Mouse (Mus musculus): ENCODE results near the gene Snx3. TPM values are rescaled to one million over a fixed set of nuclear protein-coding genes. Genes with fewer than 3 reads are reported as not detected.

Snx3 gene
- 243 and 244 TPM in 2 replicates for polyA plus RNA-seq (2016; fragmentation: Nextera tagmentation; extraction: Ambion mirVana)

GRCm38 (mm10) chr10:42501775-42502348 lies at the start of gene Snx3:
Gene Snx3 (plus strand): TSS chr10:42502030.
- peak; percentile 96 for ATAC-seq (ENCODE audit: insufficient number of reproducible peaks, insufficient read depth, low FRiP score, low TSS enrichment, low read depth)
- H3K9me3 ChIP-seq: no peaks in the 10 kb centered on the region
- peak within 1 kb of the TSS; percentile 95 for H3K4me3 ChIP-seq (replicated peaks)
- H3K4me1 ChIP-seq (replicated peaks): peaks cover 6% of the 10 kb centered on the region
- peak within 1 kb of the TSS; percentile 90 for H3K9ac ChIP-seq (replicated peaks)
- H3K4me2 ChIP-seq: peak within 1 kb of the TSS; percentile 75
- under 1% methylated on average over 68 of the region's 68 CpGs for WGBS
- H3K27ac ChIP-seq: peak within 1 kb of the TSS; percentile 98
- H3K27me3 ChIP-seq: no peaks in the 10 kb centered on the region
- H3K36me3 ChIP-seq: no peaks in the 10 kb centered on the region; the same call in 1 of the 2 replicates

GRCm38 (mm10) chr10:42454266-42454665 lies 47.6 kb upstream of the Snx3 start:
- no peaks in the 10 kb centered on the region; the same call in 1 of the 2 replicates for H3K4me1 ChIP-seq (replicated peaks)
- H3K27ac ChIP-seq: no peak overlapping the region
- no peak overlapping the region for H3K4me3 ChIP-seq (replicated peaks)
- H3K27me3 ChIP-seq: no peaks in the 10 kb centered on the region
- H3K4me2 ChIP-seq: no peak overlapping the region
- 63% methylated on average over 11 of the region's 11 CpGs for WGBS
- peaks cover 8% of the 10 kb centered on the region; the same call in 1 of the 2 replicates for H3K9me3 ChIP-seq
- H3K36me3 ChIP-seq: peaks cover 7% of the 10 kb centered on the region
- ATAC-seq (ENCODE audit: insufficient number of reproducible peaks, insufficient read depth, low FRiP score, low TSS enrichment, low read depth): no peak
- no peak overlapping the region for H3K9ac ChIP-seq (replicated peaks)

GRCm38 (mm10) chr10:42454690-42455089 lies 47.1 kb upstream of the Snx3 start:
- 86% methylated on average over 6 of the region's 6 CpGs for WGBS

GRCm38 (mm10) chr10:42455981-42456380 lies 45.8 kb upstream of the Snx3 start:
- no peak overlapping the region for H3K4me3 ChIP-seq (replicated peaks)
- H3K27ac ChIP-seq: no peak overlapping the region
- no peak overlapping the region for H3K9ac ChIP-seq (replicated peaks)
- no peaks in the 10 kb centered on the region for H3K27me3 ChIP-seq
- H3K9me3 ChIP-seq: peaks cover 13% of the 10 kb centered on the region; the same call in 1 of the 2 replicates
- ATAC-seq (ENCODE audit: insufficient number of reproducible peaks, insufficient read depth, low FRiP score, low TSS enrichment, low read depth): no peak
- no peaks in the 10 kb centered on the region; the same call in 1 of the 2 replicates for H3K4me1 ChIP-seq (replicated peaks)
- H3K36me3 ChIP-seq: peaks cover 12% of the 10 kb centered on the region
- H3K4me2 ChIP-seq: no peak overlapping the region
- 79% methylated on average over 5 of the region's 5 CpGs for WGBS

More at GRCm38 (mm10) chr10:42454690-42455089, 47.1 kb upstream of the Snx3 start:
- Histone ChIP-seq H3K4me2 (no peak overlapping the region), H3K9me3 (peaks cover 12% of the 10 kb centered on the region; the same call in 1 of the 2 replicates), H3K27ac (no peak overlapping the region), H3K9ac (replicated peaks) (no peak overlapping the region), H3K4me3 (replicated peaks) (no peak overlapping the region), H3K27me3 (no peaks in the 10 kb centered on the region), H3K36me3 (peaks cover 10% of the 10 kb centered on the region), H3K4me1 (replicated peaks) (no peaks in the 10 kb centered on the region; the same call in 1 of the 2 replicates)
- ATAC-seq (ENCODE audit: insufficient number of reproducible peaks, insufficient read depth, low FRiP score, low TSS enrichment, low read depth): no peak

- H3K9me3 ChIP-seq: peaks cover 13% of the 10 kb centered on the region; the same call in 1 of the 2 replicates
- H3K9ac ChIP-seq (replicated peaks): no peak overlapping the region
- WGBS: 82% methylated on average over 9 of the region's 9 CpGs
- ATAC-seq (ENCODE audit: insufficient number of reproducible peaks, insufficient read depth, low FRiP score, low TSS enrichment, low read depth): no peak
- H3K27ac ChIP-seq: no peak overlapping the region
- H3K27me3 ChIP-seq: no peaks in the 10 kb centered on the region
- no peak overlapping the region for H3K4me3 ChIP-seq (replicated peaks)
- no peak overlapping the region for H3K4me2 ChIP-seq
- peaks cover 12% of the 10 kb centered on the region for H3K36me3 ChIP-seq
- no peaks in the 10 kb centered on the region; the same call in 1 of the 2 replicates for H3K4me1 ChIP-seq (replicated peaks)
Measured at GRCm38 (mm10) chr10:42457557-42458191, 44.2 kb upstream of the Snx3 start.

GRCm38 (mm10) chr10:42464224-42464623 lies 37.6 kb upstream of the Snx3 start:
- Histone ChIP-seq H3K27me3 (no peaks in the 10 kb centered on the region), H3K4me2 (no peak overlapping the region), H3K9me3 (peaks cover 6% of the 10 kb centered on the region; the same call in 1 of the 2 replicates), H3K4me3 (replicated peaks) (no peak overlapping the region), H3K9ac (replicated peaks) (no peak overlapping the region), H3K27ac (no peak overlapping the region), H3K36me3 (peaks cover 5% of the 10 kb centered on the region; the same call in 1 of the 2 replicates), H3K4me1 (replicated peaks) (0 out of 2 replicates have a peak, but pooled peaks cover 3% of the 10 kb centered on the region)
- ATAC-seq (ENCODE audit: insufficient number of reproducible peaks, insufficient read depth, low FRiP score, low TSS enrichment, low read depth): no peak
- 33% methylated on average over 5 of the region's 5 CpGs for WGBS

- Histone ChIP-seq H3K27ac (no peak overlapping the region), H3K27me3 (no peaks in the 10 kb centered on the region), H3K36me3 (peaks cover 1% of the 10 kb centered on the region; the same call in 1 of the 2 replicates), H3K9me3 (no peaks in the 10 kb centered on the region), H3K4me2 (no peak overlapping the region), H3K4me3 (replicated peaks) (no peak overlapping the region), H3K9ac (replicated peaks) (no peak overlapping the region), H3K4me1 (replicated peaks) (0 out of 2 replicates have a peak, but pooled peaks cover 3% of the 10 kb centered on the region)
- 74% methylated on average over 14 of the region's 14 CpGs for WGBS
- ATAC-seq (ENCODE audit: insufficient number of reproducible peaks, insufficient read depth, low FRiP score, low TSS enrichment, low read depth): no peak
Measured at GRCm38 (mm10) chr10:42464805-42465204, 37.0 kb upstream of the Snx3 start.

- Histone ChIP-seq H3K4me3 (replicated peaks) (no peak overlapping the region), H3K4me2 (no peak overlapping the region), H3K36me3 (peaks cover 7% of the 10 kb centered on the region), H3K27me3 (no peaks in the 10 kb centered on the region), H3K9me3 (no peaks in the 10 kb centered on the region), H3K9ac (replicated peaks) (no peak overlapping the region), H3K27ac (no peak overlapping the region), H3K4me1 (replicated peaks) (peaks cover 12% of the 10 kb centered on the region; the same call in 1 of the 2 replicates)
- no peak for ATAC-seq (ENCODE audit: insufficient number of reproducible peaks, insufficient read depth, low FRiP score, low TSS enrichment, low read depth)
- 73% methylated on average over 6 of the region's 6 CpGs for WGBS
Measured at GRCm38 (mm10) chr10:42474946-42475514, 26.8 kb upstream of the Snx3 start.

GRCm38 (mm10) chr10:42476774-42477475 lies 24.9 kb upstream of the Snx3 start:
- Histone ChIP-seq H3K4me3 (replicated peaks) (peak overlapping the region; percentile 78; the same call in 1 of the 2 replicates), H3K4me2 (peak overlapping the region; percentile 73; the same call in 1 of the 2 replicates), H3K27ac (no peak overlapping the region), H3K27me3 (no peaks in the 10 kb centered on the region), H3K4me1 (replicated peaks) (peaks cover 12% of the 10 kb centered on the region; the same call in 1 of the 2 replicates), H3K36me3 (no peaks in the 10 kb centered on the region), H3K9ac (replicated peaks) (no peak overlapping the region), H3K9me3 (no peaks in the 10 kb centered on the region)
- ATAC-seq (ENCODE audit: insufficient number of reproducible peaks, insufficient read depth, low FRiP score, low TSS enrichment, low read depth): no peak
- WGBS: 93% methylated on average over 10 of the region's 10 CpGs

- H3K9ac ChIP-seq (replicated peaks): peak overlapping the region; percentile 85
- WGBS: 14% methylated on average over 25 of the region's 25 CpGs
- no peaks in the 10 kb centered on the region for H3K27me3 ChIP-seq
- H3K27ac ChIP-seq: peak overlapping the region; percentile 91
- peak overlapping the region; percentile 73 for H3K4me2 ChIP-seq
- H3K9me3 ChIP-seq: no peaks in the 10 kb centered on the region
- peak overlapping the region; percentile 78 for H3K4me3 ChIP-seq (replicated peaks)
- peak; percentile 39 for ATAC-seq (ENCODE audit: insufficient number of reproducible peaks, insufficient read depth, low FRiP score, low TSS enrichment, low read depth)
- no peaks in the 10 kb centered on the region for H3K36me3 ChIP-seq
- peaks cover 12% of the 10 kb centered on the region; the same call in 1 of the 2 replicates for H3K4me1 ChIP-seq (replicated peaks)
Measured at GRCm38 (mm10) chr10:42477550-42478340, 24.1 kb upstream of the Snx3 start.

All from limb, embryonic 12.5 days (tissue).